Mouse (Mus musculus) myocyte (in vitro differentiated cells): ENCODE data around the gene Kyat1.

Experiments used
- CEBPB ChIP-seq: IDR thresholded peaks from 2 replicates; pipeline ENCODE4 v1.6.1; 2011; ENCODE audit warnings: mild to moderate bottlenecking, moderate library complexity; ENCODE audit not compliant: poor library complexity, insufficient read depth, severe bottlenecking
- E2F4 ChIP-seq: IDR thresholded peaks from one replicate; pipeline ENCODE4 v1.6.1; 2011; ENCODE audit warnings: mild to moderate bottlenecking, control low read depth, moderate library complexity; ENCODE audit not compliant: insufficient read depth
- MYOD1 ChIP-seq, 3 experiments: IDR thresholded peaks; one replicate each; pipeline ENCODE4 v1.6.1; 2011; ENCODE audit warnings: control low read depth in 2 of 3, low read depth in 2 of 3, mild to moderate bottlenecking in 2 of 3, moderate library complexity in 1 of 3; ENCODE audit not compliant: insufficient read length in 2 of 3, control insufficient read depth in 1 of 3
- POLR2A ChIP-seq: IDR thresholded peaks from one replicate; pipeline ENCODE4 v1.6.1; 2011; ENCODE audit warnings: low read depth, mild to moderate bottlenecking, control low read depth, moderate library complexity; ENCODE audit not compliant: insufficient read length
- POLR2AphosphoS2 ChIP-seq: IDR thresholded peaks from one replicate; pipeline ENCODE4 v1.6.1; 2011; ENCODE audit warnings: low read depth, control low read depth; ENCODE audit not compliant: insufficient read length
- USF1 ChIP-seq: IDR thresholded peaks from one replicate; pipeline ENCODE4 v1.6.1; 2011; ENCODE audit warnings: low read depth, mild to moderate bottlenecking, control low read depth, moderate library complexity

- TF ChIP-seq POLR2AphosphoS2 (no peak), POLR2A (no peak), USF1 (no peak), E2F4 (no peak), CEBPB (no peak), MYOD1 (IDR thresholded peaks at IDR 0.05; ENCODE audit: control insufficient read depth in 1 of 3, insufficient read length in 2 of 3, low read depth in 2 of 3) (no peak)
Observed at GRCm38 (mm10) chr2:30243391-30243790, 37.7 kb upstream of the Kyat1 start.
